Mouse (Mus musculus) stomach, embryonic 15.5 days (tissue): ENCODE measurements around the gene Uck2. TPM values are rescaled to one million over a fixed set of nuclear protein-coding genes. Genes with fewer than 3 reads are reported as not detected.

Source experiments
- ATAC-seq: fragments of 200-750 bp; cut with Nextera tagmentation; 2 replicates; pipeline ENCODE4 v1.8.0; 2017; ENCODE audit warnings: low read depth, moderate number of reproducible peaks, moderate TSS enrichment; ENCODE audit not compliant: insufficient read depth, low FRiP score
- H3K27ac ChIP-seq: fragments of 300-500 bp; sonication (generic); 2 replicates; pipeline ENCODE4 v1.5.1; 2015; ENCODE audit warnings: mild to moderate bottlenecking, inconsistent platforms
- H3K27me3 ChIP-seq: fragments of 300-500 bp; sonication (generic); replicated peaks from 2 replicates; pipeline ENCODE4 v1.6.1; 2015; ENCODE audit warnings: inconsistent platforms
- H3K36me3 ChIP-seq: fragments of 300-500 bp; sonication (generic); 2 replicates; pipeline ENCODE4 v1.6.1; 2015; ENCODE audit warnings: inconsistent platforms
- H3K4me1 ChIP-seq: fragments of 300-500 bp; sonication (generic); 2 replicates; pipeline ENCODE4 v1.6.1; 2015; ENCODE audit warnings: inconsistent platforms
- H3K4me2 ChIP-seq: fragments of 300-500 bp; sonication (generic); 2 replicates; pipeline ENCODE4 v1.6.1; 2015; ENCODE audit warnings: mild to moderate bottlenecking, inconsistent platforms
- H3K4me3 ChIP-seq: fragments of 300-500 bp; sonication (generic); replicated peaks from 2 replicates; pipeline ENCODE4 v1.5.1; 2015; ENCODE audit warnings: inconsistent platforms
- H3K9ac ChIP-seq: fragments of 300-500 bp; sonication (generic); 2 replicates; pipeline ENCODE4 v1.6.1; 2015; ENCODE audit warnings: inconsistent platforms
- H3K9me3 ChIP-seq: fragments of 300-500 bp; sonication (generic); 2 replicates; pipeline ENCODE4 v1.6.1; 2016; ENCODE audit warnings: inconsistent platforms
- WGBS: fragments of 180-500 bp; shearing (Covaris S2); methylation state at CpG from one replicate; pipeline ENCODE4 v1.1.7; 2015; 5-methylcytosine and 5-hydroxymethylcytosine counted together
- polyA plus RNA-seq: library from polyadenylated mRNA; unstranded; fragments of >200 nt; fragmentation: Nextera tagmentation; extraction: Ambion mirVana; gene quantifications from 2 replicates; pipeline ENCODE4 v1.2.1, GENCODE M21; 2015

Gene Uck2
- polyA plus RNA-seq, 1 experiment from 2014 or later: 73.3 TPM

DNA sequence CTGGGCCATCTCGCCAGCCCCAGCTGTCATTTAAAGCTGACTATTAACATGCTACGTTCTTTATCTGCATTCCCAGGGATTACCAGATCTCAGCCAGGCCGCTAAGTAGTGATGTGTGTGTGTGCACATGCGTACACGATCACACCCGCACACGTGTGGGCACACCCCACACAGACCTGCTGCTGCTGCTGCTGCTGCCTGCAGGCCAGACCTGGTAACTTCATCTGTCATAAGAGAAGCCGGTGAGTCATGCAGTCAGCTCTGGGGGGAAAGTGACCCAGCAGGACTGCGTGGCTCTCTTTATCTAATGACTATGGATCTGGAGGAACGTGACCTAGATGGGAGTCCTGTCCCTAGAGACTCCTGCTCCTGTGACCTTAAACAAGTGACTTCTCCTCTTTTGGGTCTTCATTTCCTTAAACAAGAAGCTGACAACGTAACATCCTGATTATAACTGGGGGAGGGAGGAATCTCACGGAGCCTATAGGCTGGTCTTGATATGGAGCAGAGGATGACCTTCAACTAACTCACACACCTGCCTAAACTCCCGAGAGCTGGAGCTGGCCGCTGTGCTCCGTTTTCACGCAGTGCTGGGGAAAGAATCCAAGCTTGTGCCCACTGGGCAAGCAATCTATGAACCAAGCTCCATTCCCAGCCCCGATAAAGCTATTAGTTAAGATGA lies 54.0 kb downstream of the Uck2 start:
- no peak overlapping the region for H3K9ac ChIP-seq
- 77% methylated on average over 17 of the region's 17 CpGs for WGBS
- no peaks in the 10 kb centered on the region for H3K27me3 ChIP-seq
- H3K4me1 ChIP-seq: 0 out of 2 replicates have a peak, but pooled peaks cover 9% of the 10 kb centered on the region
- H3K9me3 ChIP-seq: no peaks in the 10 kb centered on the region
- peaks cover 20% of the 10 kb centered on the region for H3K36me3 ChIP-seq
- H3K27ac ChIP-seq: peak overlapping the region; percentile 66; the same call in 1 of the 2 replicates
- no peak overlapping the region for H3K4me2 ChIP-seq
- ATAC-seq: peak; percentile 82
- no peak overlapping the region for H3K4me3 ChIP-seq

DNA sequence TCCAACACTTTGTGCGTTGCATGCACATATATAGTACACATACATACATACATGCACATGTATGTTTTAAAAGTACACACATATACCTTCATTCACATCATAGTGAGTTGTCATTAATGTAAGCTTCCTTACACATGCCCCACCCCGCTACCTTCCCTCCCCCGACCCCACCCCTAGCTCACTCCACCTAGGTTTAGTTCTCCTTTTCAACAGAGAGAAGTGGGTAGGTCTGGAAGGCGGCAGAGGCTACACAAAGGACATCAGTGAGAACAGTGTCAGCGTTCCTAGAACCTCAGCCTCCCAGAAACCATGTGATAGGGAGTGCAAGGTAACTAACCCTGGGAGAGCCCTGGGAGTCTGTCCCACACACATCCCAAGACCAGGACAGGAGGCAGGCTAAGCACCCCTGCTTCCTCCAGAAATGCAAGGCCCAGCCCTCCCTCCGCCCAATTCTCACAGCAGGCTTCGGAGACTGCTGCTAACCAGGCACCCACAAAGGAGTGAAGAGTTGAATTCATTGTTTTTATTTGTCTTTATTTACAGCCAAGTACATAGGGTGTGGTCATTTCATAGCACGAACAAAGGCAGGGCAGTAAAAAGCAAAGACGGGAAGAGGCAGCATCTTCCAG lies 62.6 kb downstream of the Uck2 start:
- H3K27me3 ChIP-seq: no peaks in the 10 kb centered on the region
- ATAC-seq: no peak
- H3K36me3 ChIP-seq: peaks cover 10% of the 10 kb centered on the region
- no peak overlapping the region for H3K4me2 ChIP-seq
- 73% methylated on average over 9 of the region's 9 CpGs for WGBS
- H3K27ac ChIP-seq: no peak overlapping the region
- H3K4me1 ChIP-seq: no peaks in the 10 kb centered on the region
- H3K9me3 ChIP-seq: no peaks in the 10 kb centered on the region
- no peak overlapping the region for H3K4me3 ChIP-seq
- H3K9ac ChIP-seq: no peak overlapping the region

GRCm38 (mm10) chr1:167220303-167221174 lies 64.6 kb downstream of the Uck2 start:
- peak; percentile 27; the same call in 1 of the 2 replicates for ATAC-seq
- Histone ChIP-seq H3K4me2 (no peak overlapping the region), H3K36me3 (peaks cover 3% of the 10 kb centered on the region; the same call in 1 of the 2 replicates), H3K9me3 (no peaks in the 10 kb centered on the region), H3K9ac (no peak overlapping the region), H3K27ac (no peak overlapping the region), H3K4me3 (no peak overlapping the region), H3K27me3 (no peaks in the 10 kb centered on the region), H3K4me1 (no peaks in the 10 kb centered on the region)
- WGBS: 1% methylated on average over 5 of the region's 5 CpGs

DNA sequence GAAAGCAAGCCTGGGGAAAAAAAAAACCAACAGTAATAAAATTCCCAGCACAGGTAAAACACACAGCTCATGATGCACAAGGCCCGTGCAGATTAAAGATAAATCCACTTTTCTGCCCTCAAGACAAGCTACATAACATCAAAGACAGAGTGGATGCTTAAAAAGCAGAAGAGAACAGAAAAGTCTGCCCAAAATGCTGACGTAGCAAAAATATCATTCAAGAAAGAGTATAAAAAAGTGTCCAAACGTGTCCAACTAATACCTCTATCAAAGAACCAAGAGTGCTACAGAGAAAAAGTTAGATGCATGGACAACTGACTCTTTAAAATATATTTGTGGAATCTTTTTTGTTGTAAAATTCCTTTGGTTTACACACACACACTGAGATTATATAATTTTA lies 69.7 kb downstream of the Uck2 start:
- no peak for ATAC-seq
- Histone ChIP-seq H3K27me3 (no peaks in the 10 kb centered on the region), H3K36me3 (no peaks in the 10 kb centered on the region), H3K9ac (no peak overlapping the region), H3K4me1 (no peaks in the 10 kb centered on the region), H3K9me3 (no peaks in the 10 kb centered on the region), H3K4me3 (no peak overlapping the region), H3K27ac (no peak overlapping the region), H3K4me2 (no peak overlapping the region)
- WGBS: 75% methylated on average over 3 of the region's 3 CpGs

DNA sequence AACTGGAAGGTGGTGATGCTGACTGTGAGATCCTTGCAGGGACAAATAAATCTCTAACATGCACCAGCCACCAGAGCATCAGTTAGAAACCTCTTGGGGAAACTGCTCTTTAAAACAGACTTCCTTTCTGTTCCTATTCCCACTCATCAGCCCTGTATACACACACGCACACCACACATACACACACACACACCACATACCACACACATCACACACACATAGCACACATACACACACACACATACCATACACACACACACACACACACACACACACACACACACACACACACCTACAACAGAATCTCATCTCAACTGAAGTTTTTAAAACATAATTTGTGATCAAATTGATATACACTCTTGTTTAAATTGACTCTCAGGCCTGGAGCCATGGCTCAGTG lies 72.4 kb downstream of the Uck2 start:
- Histone ChIP-seq H3K9me3 (no peaks in the 10 kb centered on the region), H3K4me1 (no peaks in the 10 kb centered on the region), H3K4me2 (no peak overlapping the region), H3K27ac (no peak overlapping the region), H3K4me3 (no peak overlapping the region), H3K9ac (no peak overlapping the region), H3K27me3 (no peaks in the 10 kb centered on the region), H3K36me3 (no peaks in the 10 kb centered on the region)
- ATAC-seq: no peak
- WGBS: 94% methylated on average over 1 of the region's 1 CpGs

DNA sequence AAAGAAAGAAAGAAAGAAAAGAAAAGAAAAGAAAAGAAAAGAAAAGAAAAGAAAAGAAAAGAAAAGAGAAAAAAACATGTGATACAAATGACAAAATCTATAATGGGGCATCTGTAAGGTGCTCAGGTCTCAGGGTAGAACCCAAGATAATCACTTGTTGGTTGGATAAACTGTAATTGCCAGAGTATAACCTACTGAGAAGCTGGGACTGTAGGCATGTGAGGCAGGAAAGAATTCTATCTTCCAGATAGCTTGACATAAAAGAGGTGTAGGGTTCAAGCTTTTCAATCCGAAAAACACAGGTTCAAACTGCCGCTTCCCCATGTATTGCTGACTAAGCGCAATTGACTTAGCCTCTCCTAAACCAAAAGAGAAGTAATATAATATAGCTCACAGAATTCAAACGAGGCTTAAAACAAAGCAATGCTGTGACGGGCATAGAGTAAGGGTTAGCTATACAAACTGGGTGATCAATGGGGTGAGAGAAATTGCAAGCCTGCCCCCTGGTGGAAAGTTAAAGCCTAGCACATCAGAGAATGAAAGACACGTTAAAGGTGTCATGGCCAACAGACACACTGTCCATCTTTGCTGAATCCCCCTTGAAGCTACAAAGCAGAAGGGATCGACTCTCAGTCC lies 73.0 kb downstream of the Uck2 start:
- H3K9me3 ChIP-seq: no peaks in the 10 kb centered on the region
- H3K9ac ChIP-seq: no peak overlapping the region
- no peaks in the 10 kb centered on the region for H3K36me3 ChIP-seq
- H3K27me3 ChIP-seq: no peaks in the 10 kb centered on the region
- ATAC-seq: no peak; the same call in 1 of the 2 replicates
- H3K4me2 ChIP-seq: no peak overlapping the region
- WGBS: 29% methylated on average over 7 of the region's 7 CpGs
- no peak overlapping the region for H3K4me3 ChIP-seq
- H3K4me1 ChIP-seq: no peaks in the 10 kb centered on the region
- no peak overlapping the region for H3K27ac ChIP-seq

DNA sequence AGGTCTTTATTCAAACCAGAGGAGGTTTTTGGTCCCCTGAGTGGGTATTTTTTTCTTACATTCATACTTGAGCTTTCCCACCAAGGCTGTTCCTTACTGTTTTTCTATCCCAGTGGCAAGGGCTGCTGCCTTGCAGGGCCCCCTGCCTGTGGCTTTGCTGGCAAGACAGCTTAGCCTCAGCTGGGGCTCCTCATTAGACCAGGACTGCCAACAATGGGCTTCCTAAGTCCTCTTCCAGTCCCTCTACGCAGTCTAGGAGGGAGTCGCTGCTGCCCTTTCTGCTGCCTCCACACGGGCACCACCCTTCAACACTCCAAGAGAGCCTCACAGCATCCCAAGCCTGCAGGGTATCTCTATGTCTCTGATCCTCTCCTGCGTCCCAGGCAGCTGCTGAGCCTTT lies 76.3 kb downstream of the Uck2 start:
- H3K4me3 ChIP-seq: no peak overlapping the region
- H3K4me1 ChIP-seq: no peaks in the 10 kb centered on the region
- no peak overlapping the region for H3K9ac ChIP-seq
- H3K9me3 ChIP-seq: no peaks in the 10 kb centered on the region
- no peak for ATAC-seq
- H3K27ac ChIP-seq: no peak overlapping the region
- H3K27me3 ChIP-seq: no peaks in the 10 kb centered on the region
- no peak overlapping the region for H3K4me2 ChIP-seq
- 66% methylated on average over 4 of the region's 4 CpGs for WGBS
- H3K36me3 ChIP-seq: no peaks in the 10 kb centered on the region

GRCm38 (mm10) chr1:167205177-167205750 lies 79.9 kb downstream of the Uck2 start:
- Histone ChIP-seq H3K9me3 (no peaks in the 10 kb centered on the region), H3K36me3 (no peaks in the 10 kb centered on the region), H3K27me3 (no peaks in the 10 kb centered on the region), H3K9ac (no peak overlapping the region), H3K4me2 (no peak overlapping the region), H3K4me3 (no peak overlapping the region), H3K27ac (no peak overlapping the region), H3K4me1 (no peaks in the 10 kb centered on the region)
- 39% methylated on average over 8 of the region's 8 CpGs for WGBS
- ATAC-seq: no peak

DNA sequence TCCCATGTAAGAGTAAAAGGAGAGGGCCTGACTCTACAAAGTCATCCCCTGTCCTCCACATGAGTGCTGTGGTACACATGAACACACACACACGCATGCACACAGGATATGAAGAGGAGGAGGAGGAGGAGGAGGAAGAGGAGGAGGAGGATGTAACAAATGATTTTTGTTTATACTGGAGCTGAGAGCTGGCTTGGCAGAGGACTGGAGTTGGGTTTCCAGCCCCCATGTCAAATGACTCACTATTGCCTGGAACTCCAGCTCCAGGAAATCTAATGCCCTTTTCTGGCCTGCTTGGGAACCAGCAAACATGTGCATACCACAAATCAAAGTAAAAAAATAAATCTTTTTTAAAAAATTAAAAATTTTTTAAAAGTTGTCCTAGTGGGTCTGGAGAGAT lies 80.7 kb downstream of the Uck2 start:
- no peak overlapping the region for H3K4me3 ChIP-seq
- no peak overlapping the region for H3K4me2 ChIP-seq
- no peak overlapping the region for H3K9ac ChIP-seq
- no peak for ATAC-seq
- H3K36me3 ChIP-seq: no peaks in the 10 kb centered on the region
- H3K4me1 ChIP-seq: no peaks in the 10 kb centered on the region
- H3K9me3 ChIP-seq: no peaks in the 10 kb centered on the region
- 95% methylated on average over 1 of the region's 1 CpGs for WGBS
- H3K27me3 ChIP-seq: no peaks in the 10 kb centered on the region
- no peak overlapping the region for H3K27ac ChIP-seq

GRCm38 (mm10) chr1:167194766-167195165 lies 90.4 kb downstream of the Uck2 start:
- H3K4me2 ChIP-seq: no peak overlapping the region
- no peak overlapping the region for H3K9ac ChIP-seq
- WGBS: 75% methylated on average over 8 of the region's 8 CpGs
- H3K27ac ChIP-seq: no peak overlapping the region
- no peaks in the 10 kb centered on the region for H3K4me1 ChIP-seq
- H3K36me3 ChIP-seq: no peaks in the 10 kb centered on the region
- no peaks in the 10 kb centered on the region for H3K9me3 ChIP-seq
- H3K4me3 ChIP-seq: no peak overlapping the region
- ATAC-seq: no peak
- H3K27me3 ChIP-seq: no peaks in the 10 kb centered on the region

- no peaks in the 10 kb centered on the region for H3K4me1 ChIP-seq
- no peak overlapping the region for H3K4me2 ChIP-seq
- H3K9ac ChIP-seq: no peak overlapping the region
- no peak overlapping the region for H3K4me3 ChIP-seq
- H3K36me3 ChIP-seq: no peaks in the 10 kb centered on the region
- no peaks in the 10 kb centered on the region for H3K9me3 ChIP-seq
- no peak overlapping the region for H3K27ac ChIP-seq
- no peaks in the 10 kb centered on the region for H3K27me3 ChIP-seq
- WGBS: 28% methylated on average over 5 of the region's 5 CpGs
- ATAC-seq: no peak
Measured at GRCm38 (mm10) chr1:167187791-167188190, 97.3 kb downstream of the Uck2 start.
